Mouse (Mus musculus) heart, adult 2 months (tissue): ENCODE measurements around the gene Jak1. TPM values are rescaled to one million over a fixed set of nuclear protein-coding genes. Genes with fewer than 3 reads are reported as not detected.

Source experiments
- DNase-seq, 2 experiments: peaks; one replicate each; pipeline ENCODE4 v3.0.0; 2021
- H3K27ac ChIP-seq: fragments of 200-600 bp; 2 replicates; pipeline ENCODE4 v1.8.1; 2022
- H3K27me3 ChIP-seq: fragments of 200-500 bp; 2 replicates; pipeline ENCODE4 v1.6.1; 2012; ENCODE audit warnings: mild to moderate bottlenecking, low read length, inconsistent platforms, mixed read lengths; ENCODE audit not compliant: control insufficient read depth, insufficient read depth
- H3K36me3 ChIP-seq: fragments of 200-500 bp; 2 replicates; pipeline ENCODE4 v1.6.1; 2012; ENCODE audit warnings: low read length, inconsistent platforms; ENCODE audit not compliant: control insufficient read depth, insufficient read depth
- H3K4me1 ChIP-seq: fragments of 200-500 bp; 2 replicates; pipeline ENCODE4 v1.6.1; 2011; ENCODE audit warnings: low read length; ENCODE audit not compliant: control insufficient read depth, insufficient read depth
- H3K4me3 ChIP-seq: fragments of 200-600 bp; 2 replicates; pipeline ENCODE4 v1.8.1; 2022
- H3K79me2 ChIP-seq: fragments of 200-500 bp; replicated peaks from 2 replicates; pipeline ENCODE4 v1.6.1; 2012; ENCODE audit warnings: mild to moderate bottlenecking, inconsistent platforms, low read length, moderate library complexity, mixed read lengths; ENCODE audit not compliant: control insufficient read depth, insufficient read depth
- H3K9ac ChIP-seq: fragments of 200-500 bp; 2 replicates; pipeline ENCODE4 v1.6.1; 2012; ENCODE audit warnings: low read depth, mild to moderate bottlenecking, control low read depth, inconsistent platforms, low read length, mixed read lengths
- CTCF ChIP-seq: fragments of 200-600 bp; IDR thresholded peaks from 2 replicates; pipeline ENCODE4 v1.8.1; 2022; ENCODE audit warnings: antibody characterized with exemption, mild to moderate bottlenecking, moderate library complexity
- EP300 ChIP-seq: fragments of 200-500 bp; IDR thresholded peaks from 2 replicates; pipeline ENCODE4 v1.6.1; 2011; ENCODE audit warnings: low read depth, low read length, control low read depth; ENCODE audit not compliant: insufficient read depth
- POLR2A ChIP-seq: fragments of 200-500 bp; IDR thresholded peaks from 2 replicates; pipeline ENCODE4 v1.6.1; 2011; ENCODE audit warnings: mild to moderate bottlenecking, low read depth, low read length, control low read depth; ENCODE audit not compliant: insufficient read depth
- WGBS: fragments of 180-500 bp; shearing (Covaris S2); methylation state at CpG from one replicate; pipeline ENCODE4 v1.1.7; 2018; 5-methylcytosine and 5-hydroxymethylcytosine counted together
- intact Hi-C: fragments of 180-260 bp; cut with DNase I; formaldehyde crosslinking; loops from one replicate; pipeline ENCODE4 v1.15.1; 2025
- polyA plus RNA-seq: library from polyadenylated mRNA; depleted of rRNA; stranded (reverse); fragments of >200 nt; gene quantifications from 2 replicates; pipeline ENCODE4 v1.2.3, GENCODE M21; 2012
- total RNA-seq, 2 experiments: library from RNA; stranded (reverse); gene quantifications; 2 replicates each; pipeline ENCODE4 v1.2.3; 2021

Gene Jak1
- total and polyA plus RNA-seq, 3 experiments = 30.9 to 95.4 (median 86.7) TPM

DNA sequence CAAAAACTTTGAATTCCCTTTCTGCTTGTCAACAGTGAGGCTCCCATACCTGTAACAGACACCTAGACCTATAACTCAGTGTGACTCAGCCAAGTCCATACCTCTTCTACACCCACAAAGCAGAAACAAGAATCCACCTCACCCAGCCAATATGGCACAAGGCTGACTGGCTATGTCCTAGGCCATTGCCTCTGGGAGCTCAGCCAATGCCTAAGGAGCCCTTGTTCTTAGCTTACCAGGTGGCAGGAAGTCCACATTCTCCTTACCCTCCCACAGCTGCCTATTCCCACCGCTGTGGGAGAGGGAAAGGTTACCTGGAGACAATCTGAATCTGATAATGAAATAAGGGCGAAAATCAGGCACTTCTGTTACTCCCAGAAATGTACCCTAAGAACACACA, 34.5 kb downstream of the Jak1 start:
- intact Hi-C loops = no loop called here
- Histone ChIP-seq H3K27me3 (no peaks in the 10 kb centered on the region), H3K79me2 (peaks cover 6% of the 10 kb centered on the region; the same call in 1 of the 2 replicates), H3K9ac (no peak overlapping the region), H3K36me3 (peaks cover 10% of the 10 kb centered on the region), H3K4me3 (no peak overlapping the region), H3K4me1 (peaks cover 16% of the 10 kb centered on the region), H3K27ac (no peak overlapping the region)
- WGBS = 51% methylated on average over 2 of the region's 2 CpGs
- TF ChIP-seq POLR2A = no peak
- TF ChIP-seq EP300 = no peak
- TF ChIP-seq CTCF = no peak
- no peak for DNase-seq

DNA sequence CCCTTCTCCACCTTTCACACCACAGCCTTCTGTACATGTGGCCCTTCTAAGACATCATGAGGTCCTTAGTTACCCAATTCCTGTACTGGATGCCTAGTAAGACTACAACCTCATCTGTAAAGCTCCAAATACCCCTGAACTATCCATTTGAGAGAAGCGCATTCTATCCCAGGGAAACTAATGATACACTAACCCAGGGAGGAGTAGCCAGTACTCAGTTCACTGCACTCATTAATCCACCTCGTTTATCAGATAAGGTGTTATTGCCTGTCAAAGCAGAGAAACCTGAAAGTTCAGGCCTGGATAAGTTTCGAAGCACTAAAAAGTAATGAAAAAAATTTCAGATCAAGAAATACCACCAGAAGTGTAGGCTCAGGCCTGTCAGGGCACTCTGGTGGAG, 37.7 kb downstream of the Jak1 start:
- DNase-seq = no peak
- Histone ChIP-seq H3K36me3 (peaks cover 3% of the 10 kb centered on the region), H3K4me1 (peaks cover 16% of the 10 kb centered on the region), H3K27ac (no peak overlapping the region), H3K4me3 (no peak overlapping the region), H3K79me2 (peaks cover 8% of the 10 kb centered on the region; the same call in 1 of the 2 replicates), H3K27me3 (no peaks in the 10 kb centered on the region), H3K9ac (no peak overlapping the region)
- intact Hi-C loops = no loop called here
- TF ChIP-seq CTCF (no peak), EP300 (no peak), POLR2A (no peak)
- WGBS = 91% methylated on average over 3 of the region's 3 CpGs

GRCm38 (mm10) chr4:101225984-101226383, 39.1 kb downstream of the Jak1 start:
- TF ChIP-seq POLR2A = no peak
- no peak for TF ChIP-seq EP300
- TF ChIP-seq CTCF = no peak
- intact Hi-C loops = no loop called here
- no peak overlapping the region for H3K4me3 ChIP-seq
- H3K27ac ChIP-seq = no peak overlapping the region
- H3K4me1 ChIP-seq = peaks cover 16% of the 10 kb centered on the region
- H3K9ac ChIP-seq = no peak overlapping the region
- no peak for DNase-seq
- H3K27me3 ChIP-seq = no peaks in the 10 kb centered on the region
- WGBS = 75% methylated on average over 5 of the region's 5 CpGs
- peaks cover 5% of the 10 kb centered on the region; the same call in 1 of the 2 replicates for H3K79me2 ChIP-seq
- peaks cover 7% of the 10 kb centered on the region for H3K36me3 ChIP-seq

GRCm38 (mm10) chr4:101220946-101221345, 44.1 kb downstream of the Jak1 start:
- no peak for DNase-seq
- no peak overlapping the region for H3K9ac ChIP-seq
- intact Hi-C loops = loop anchor here (2.0 kb wide), 1 partner anchor 32 kb away; no protein-coding TSS in a partner anchor
- 48% methylated on average over 2 of the region's 2 CpGs for WGBS
- no peak for TF ChIP-seq CTCF
- no peak for TF ChIP-seq EP300
- TF ChIP-seq POLR2A = no peak
- H3K27ac ChIP-seq = no peak overlapping the region; the same call in 1 of the 2 replicates
- peaks cover 36% of the 10 kb centered on the region for H3K36me3 ChIP-seq
- peaks cover 7% of the 10 kb centered on the region for H3K79me2 ChIP-seq
- no peaks in the 10 kb centered on the region for H3K27me3 ChIP-seq
- no peak overlapping the region for H3K4me3 ChIP-seq
- peaks cover 27% of the 10 kb centered on the region for H3K4me1 ChIP-seq

DNA sequence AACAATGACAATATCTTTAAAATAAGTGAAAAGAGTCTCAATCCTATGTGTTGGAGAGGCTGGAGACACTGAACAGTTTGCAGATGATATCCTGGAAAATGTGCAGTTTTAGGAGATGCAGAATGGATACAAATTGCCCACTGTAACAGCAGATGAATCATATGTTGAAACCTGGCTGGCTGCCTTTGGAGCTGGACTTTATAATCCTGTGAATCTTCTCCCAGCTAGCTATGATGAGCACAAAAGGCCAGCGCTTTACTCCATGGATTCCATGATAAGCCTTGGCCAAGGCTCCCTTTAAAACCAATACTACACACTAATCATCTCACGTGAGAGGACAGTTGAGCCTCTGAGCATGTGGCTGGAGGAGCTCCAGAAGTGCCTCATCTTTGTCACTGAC, 45.2 kb downstream of the Jak1 start:
- Histone ChIP-seq H3K79me2 (peaks cover 6% of the 10 kb centered on the region), H3K36me3 (peaks cover 36% of the 10 kb centered on the region), H3K27ac (no peak overlapping the region), H3K27me3 (no peaks in the 10 kb centered on the region), H3K4me3 (no peak overlapping the region), H3K9ac (no peak overlapping the region), H3K4me1 (peaks cover 25% of the 10 kb centered on the region)
- 35% methylated on average over 2 of the region's 2 CpGs for WGBS
- intact Hi-C loops = loop anchor here (2.0 kb wide), 1 partner anchor 33 kb away; no protein-coding TSS in a partner anchor
- DNase-seq = no peak
- TF ChIP-seq POLR2A (no peak), CTCF (no peak), EP300 (no peak)

DNA sequence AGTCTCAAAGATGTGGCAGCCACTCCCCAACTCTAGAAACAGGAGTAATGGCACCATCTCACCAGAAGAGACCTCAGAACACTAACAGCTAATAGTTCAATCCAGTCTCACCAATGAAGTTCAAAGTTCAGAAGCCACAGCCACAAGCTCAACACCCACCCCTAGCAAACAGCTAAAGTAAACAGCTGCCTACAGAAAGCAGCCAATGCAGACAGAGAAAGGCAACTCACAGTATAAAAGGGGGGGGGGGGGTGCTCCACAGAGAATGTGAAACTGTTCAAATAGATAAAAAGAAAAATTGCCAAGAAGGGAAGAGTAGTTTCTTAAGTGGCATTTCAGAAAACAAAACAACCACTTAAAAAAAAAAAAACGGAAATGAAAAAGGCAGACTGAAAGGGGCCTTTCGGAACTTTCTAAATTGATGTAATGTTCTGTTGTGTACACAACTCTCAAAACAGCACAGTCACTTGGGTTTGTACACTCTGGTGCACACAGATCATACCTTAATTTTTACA, 48.0 kb downstream of the Jak1 start:
- WGBS = 43% methylated on average over 2 of the region's 2 CpGs
- Histone ChIP-seq H3K4me3 (no peak overlapping the region), H3K27ac (peak overlapping the region; percentile 10; the same call in 1 of the 2 replicates), H3K4me1 (peaks cover 24% of the 10 kb centered on the region), H3K27me3 (no peaks in the 10 kb centered on the region), H3K9ac (no peak overlapping the region), H3K79me2 (peaks cover 3% of the 10 kb centered on the region; the same call in 1 of the 2 replicates), H3K36me3 (peaks cover 32% of the 10 kb centered on the region)
- DNase-seq = no peak
- TF ChIP-seq POLR2A (no peak), CTCF (no peak), EP300 (no peak)
- intact Hi-C loops = no loop called here
